Mouse (Mus musculus) left cerebral cortex, postnatal 14 days (tissue): ENCODE measurements at regions not wholly inside any gene's neighbourhood (a gene's known extent, or its start where the extent isn't known, plus 50 kb on each side); places are given as distances from the start of the nearest gene placed in this dataset.

ENCODE experiments used
- DNase-seq, 2 experiments: peaks; one replicate each; pipeline ENCODE4 v3.0.0; 2021 to 2022; ENCODE audit warnings: low spot score in 2 of 2, mixed read lengths in 1 of 2
- intact Hi-C: fragments of 180-260 bp; cut with DNase I; formaldehyde crosslinking; loops from one replicate; pipeline ENCODE4 v1.15.1; 2025

- intact Hi-C loops = no loop called here
- DNase-seq = no peak
These were observed 100.5 kb upstream of the Supt20 start for GRCm38 (mm10) chr3:54592064-54592463.

DNA sequence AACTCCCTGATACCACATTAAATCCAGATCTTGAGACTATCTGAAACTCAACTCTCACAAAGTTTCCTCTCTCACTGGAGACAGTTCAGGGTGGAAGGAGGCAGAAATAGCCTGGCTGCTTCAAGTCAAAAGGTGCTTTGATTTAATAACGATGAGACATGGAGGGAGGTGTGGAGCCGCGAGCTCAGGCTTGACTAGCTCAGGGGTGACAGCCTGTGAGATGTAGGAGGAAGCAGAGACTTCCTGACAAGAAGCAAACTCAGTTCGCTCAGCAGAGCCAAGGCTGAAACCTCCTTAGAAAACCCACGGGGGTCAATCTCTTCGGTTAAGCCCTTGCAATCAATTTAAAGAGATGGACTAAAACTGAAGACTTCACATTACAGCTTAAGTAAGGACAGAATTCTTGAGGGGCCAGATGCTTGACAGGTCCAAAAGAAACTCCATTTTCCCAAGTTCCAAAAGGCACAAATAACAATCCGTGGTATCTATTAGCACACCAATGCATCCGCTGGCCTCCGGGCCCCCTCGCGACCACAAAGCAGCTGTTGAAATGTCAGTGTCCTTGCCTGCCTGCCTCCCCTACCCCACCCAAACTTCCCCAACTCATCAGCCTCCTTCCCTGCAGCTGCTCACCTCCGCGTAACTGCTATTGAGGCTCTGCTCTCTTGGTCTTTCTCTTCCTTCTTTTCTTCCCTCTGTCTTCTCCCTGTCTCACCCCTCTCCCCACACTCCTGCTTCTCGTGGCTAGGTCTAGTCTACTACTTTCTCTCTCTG, 99.8 kb upstream of the Supt20 start:
- DNase-seq = no peak
- intact Hi-C loops = no loop called here

GRCm38 (mm10) chr3:54595193-54595592, 97.4 kb upstream of the Supt20 start:
- intact Hi-C loops = no loop called here
- DNase-seq = no peak

DNA sequence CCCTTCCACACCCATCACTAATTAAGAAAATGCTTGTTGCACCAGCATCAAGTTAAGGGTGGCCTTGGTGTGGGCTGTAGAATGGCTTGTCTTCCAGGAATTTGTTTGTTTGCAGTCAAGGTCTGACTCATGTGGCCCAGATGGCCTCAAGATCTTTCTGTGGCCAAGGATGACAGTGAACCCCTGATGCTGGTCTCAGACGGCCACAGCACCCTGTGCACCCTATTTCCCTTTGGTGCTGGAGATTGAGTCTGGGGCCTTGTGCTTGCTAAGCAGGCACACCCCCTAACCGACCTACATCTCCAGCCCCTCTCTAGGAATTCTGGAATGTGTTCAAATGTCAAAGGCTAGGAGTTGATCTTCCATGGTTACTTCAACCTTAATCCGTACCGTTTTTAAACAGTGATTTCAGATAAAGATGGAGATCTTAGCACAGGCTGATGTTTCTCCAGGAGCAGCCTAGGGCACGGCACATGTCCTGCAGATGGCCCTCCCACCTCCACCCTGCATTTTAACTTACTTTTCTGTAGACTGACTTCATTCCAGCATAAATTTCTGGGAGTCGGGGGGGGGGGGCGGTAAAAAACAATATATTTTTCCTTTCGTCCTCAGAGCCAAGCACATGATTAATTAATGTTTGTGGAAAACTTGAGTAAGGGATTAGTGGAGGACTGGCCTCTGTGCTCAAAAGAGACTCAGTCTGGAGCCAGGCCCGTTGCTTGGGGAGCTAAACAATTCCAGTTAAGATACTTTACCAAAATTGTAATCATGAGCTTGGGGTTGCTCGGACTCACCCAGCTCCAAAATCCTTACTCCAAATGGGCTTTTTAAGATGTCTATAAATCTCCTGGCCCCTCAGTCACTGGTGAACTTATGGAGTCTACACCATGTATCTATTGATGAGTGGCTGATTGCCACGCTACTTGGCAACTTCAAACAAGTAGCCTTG, 95.0 kb upstream of the Supt20 start:
- intact Hi-C loops = no loop called here
- no peak for DNase-seq

GRCm38 (mm10) chr3:54598296-54598695, 94.3 kb upstream of the Supt20 start:
- intact Hi-C loops = no loop called here
- DNase-seq = no peak

DNA sequence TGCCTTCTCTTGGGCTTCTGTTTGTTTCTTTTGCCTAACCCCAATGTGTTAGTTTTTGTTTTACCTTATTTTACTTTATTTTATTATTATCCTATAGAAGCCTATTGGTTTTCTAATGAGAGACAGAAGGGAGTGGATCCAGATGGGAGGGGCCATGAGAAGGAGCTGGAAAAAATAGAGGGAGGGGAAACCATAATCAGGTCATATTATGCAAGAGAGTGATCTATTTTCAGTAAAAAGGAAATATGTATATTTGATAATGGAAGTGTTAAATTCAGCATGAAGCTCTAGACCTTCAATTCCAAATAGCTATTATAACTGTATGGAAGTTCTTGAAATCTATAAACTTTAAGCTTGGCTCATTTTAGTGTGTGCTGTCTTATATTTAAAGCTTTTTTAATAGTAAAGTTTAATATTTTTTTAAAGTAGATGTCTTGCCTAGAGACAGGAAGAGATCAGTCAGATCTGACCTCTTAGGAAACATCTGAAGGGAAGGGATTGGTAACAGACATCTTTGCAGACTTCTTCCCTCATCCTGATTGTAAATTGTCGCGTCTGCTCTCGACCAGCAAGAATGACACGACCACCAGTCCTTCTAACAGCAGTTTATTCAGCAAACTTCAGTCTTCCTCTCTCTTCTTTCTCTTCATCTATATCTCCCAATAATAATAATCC, 87.8 kb upstream of the Supt20 start:
- intact Hi-C loops = no loop called here
- no peak for DNase-seq

DNA sequence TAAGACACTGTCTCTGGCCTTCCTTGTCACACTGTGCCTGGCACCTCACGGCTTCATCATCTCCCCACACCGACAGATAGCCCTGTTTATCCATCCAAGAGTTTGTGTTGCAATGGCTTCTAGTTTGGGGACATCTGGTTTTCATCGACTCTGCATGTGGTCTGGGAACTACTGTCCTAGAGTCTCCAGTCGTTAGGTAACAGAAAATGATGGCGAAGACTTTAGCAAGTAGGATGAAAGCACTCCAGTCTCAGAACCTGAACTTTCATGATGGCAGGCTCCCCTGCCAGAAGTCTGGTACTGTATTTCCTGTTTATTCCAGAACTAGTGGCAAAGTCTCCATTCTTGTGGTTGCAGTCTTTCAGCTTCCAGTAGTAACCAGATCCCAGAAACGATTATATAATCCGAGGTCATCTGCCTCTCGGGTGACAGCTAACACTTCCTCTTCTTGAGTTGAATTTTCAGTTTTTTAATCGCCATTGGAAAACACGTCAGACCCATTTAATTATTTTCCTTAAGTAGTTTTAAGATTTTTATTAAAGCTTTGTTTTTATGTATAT, 81.1 kb upstream of the Supt20 start:
- intact Hi-C loops = no loop called here
- DNase-seq = no peak

DNA sequence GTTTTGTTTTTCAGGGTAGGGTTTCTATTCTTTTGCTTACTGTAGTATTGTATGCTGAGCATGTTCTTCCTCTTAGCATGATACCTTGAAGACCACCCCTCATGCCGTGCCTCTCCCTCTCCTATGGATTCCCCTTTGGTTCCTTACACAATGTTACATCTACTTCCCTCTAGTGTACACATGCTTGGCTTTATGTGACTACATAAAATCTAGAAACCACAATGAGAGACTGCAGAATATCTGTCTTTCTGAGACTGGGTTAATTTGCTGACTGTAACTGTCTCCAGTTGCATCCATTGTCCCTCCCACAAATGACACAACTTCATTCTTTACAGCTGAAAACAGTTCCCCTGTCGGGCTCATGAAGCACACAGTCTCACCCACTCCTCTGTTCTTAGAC, 78.8 kb upstream of the Supt20 start:
- intact Hi-C loops = no loop called here
- DNase-seq = no peak

DNA sequence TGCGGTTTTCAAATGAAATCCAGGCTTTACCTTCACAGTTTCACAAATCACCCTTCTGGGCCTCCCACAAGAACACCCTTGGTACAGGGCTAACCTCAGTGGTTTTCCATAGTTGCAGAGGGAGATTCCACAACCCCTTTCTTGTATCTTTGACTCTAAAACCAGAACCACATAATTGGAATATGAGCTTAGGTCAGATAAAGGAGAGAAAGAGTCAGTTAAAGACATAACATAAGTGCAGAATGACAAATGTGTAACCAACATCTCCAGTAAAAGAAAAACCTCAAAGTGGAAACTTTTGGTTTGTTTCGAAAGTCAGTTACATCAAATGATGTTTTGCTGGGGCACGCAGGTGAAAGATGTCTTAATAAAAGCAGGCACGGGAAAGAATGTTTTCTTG, 75.3 kb upstream of the Supt20 start:
- no peak for DNase-seq
- intact Hi-C loops = no loop called here

- no peak for DNase-seq
- intact Hi-C loops = no loop called here
These were observed 74.3 kb upstream of the Supt20 start for GRCm38 (mm10) chr3:54618286-54618685.

DNA sequence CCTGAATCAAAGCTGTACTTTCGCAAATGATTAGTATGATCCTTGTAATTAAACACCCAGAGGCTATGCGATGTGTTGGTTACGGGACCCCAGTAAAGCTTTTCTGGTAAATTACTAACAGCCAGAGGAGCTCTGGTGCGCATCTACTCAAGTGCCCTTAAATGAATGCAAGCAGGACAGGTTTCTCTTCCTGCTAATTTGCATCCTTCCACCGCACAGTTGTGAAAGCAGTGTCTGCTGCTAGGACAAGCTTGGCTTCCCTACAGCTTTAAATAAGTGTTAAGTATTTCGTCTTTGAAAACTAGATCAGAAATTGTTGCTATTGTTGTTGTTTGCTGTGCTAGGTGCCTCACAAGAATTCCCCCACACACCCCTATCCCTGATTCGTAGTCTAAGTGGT, 62.4 kb upstream of the Supt20 start:
- no peak for DNase-seq
- intact Hi-C loops = no loop called here

DNA sequence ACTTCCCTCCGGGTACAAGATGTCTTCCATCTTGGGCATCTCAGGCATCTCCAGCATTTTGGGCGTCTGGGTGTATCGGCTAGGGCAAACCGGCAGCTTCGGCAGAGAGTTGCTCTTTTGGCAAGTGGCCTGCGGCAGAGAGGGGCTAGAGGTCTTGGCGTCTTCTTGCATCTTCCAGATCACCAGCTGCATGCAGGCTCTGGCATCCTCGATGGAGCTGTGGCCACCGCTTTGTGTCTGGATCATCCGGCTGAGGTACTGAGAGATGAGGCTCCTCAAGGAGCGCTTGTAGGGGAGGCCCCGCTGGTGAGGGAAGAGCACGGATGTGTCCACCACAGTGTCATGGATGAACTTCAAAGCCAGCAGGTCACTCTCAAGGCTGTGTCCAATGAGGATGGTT, 59.9 kb upstream of the Supt20 start:
- no peak for DNase-seq
- intact Hi-C loops = no loop called here

DNA sequence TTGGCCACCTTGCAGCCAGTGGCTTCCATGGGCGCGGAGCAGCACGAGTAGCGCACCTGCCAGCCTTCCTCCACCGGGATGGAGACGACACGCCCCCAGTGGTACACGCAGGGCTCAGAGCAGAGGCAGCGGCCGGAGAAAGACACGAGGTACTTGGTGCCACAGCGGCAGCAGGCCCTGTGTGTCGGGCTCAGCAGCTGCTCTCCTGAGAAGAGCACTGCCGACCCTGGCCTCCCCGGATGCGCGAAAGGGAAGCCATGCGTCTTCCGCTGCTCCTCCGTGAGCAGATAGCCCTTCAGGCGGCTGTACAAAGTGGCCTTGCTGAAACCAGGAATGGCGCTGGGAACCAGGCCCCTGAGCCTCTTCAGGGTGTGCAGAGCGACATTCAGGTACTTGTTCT, 59.2 kb upstream of the Supt20 start:
- no peak for DNase-seq
- intact Hi-C loops = no loop called here

GRCm38 (mm10) chr3:54634456-54634855, 58.2 kb upstream of the Supt20 start:
- no peak for DNase-seq
- intact Hi-C loops = no loop called here
